Mouse (Mus musculus) lung, adult 2 months (tissue): ENCODE measurements at regions not wholly inside any gene's neighbourhood (a gene's known extent, or its start where the extent isn't known, plus 50 kb on each side); places are given as distances from the start of the nearest gene placed in this dataset.
"Not testable (repeated sequence)": the region's sequence is repeated elsewhere in the genome, so short reads cannot be mapped to it uniquely, and the experiment has no call there.

Experiments
- DNase-seq: peaks from one replicate; pipeline ENCODE4 v3.0.0; 2022
- H3K4me1 ChIP-seq: fragments of 200-500 bp; 2 replicates; pipeline ENCODE4 v1.6.1; 2011; ENCODE audit warnings: low read length; ENCODE audit not compliant: control insufficient read depth, insufficient read depth
- H3K4me3 ChIP-seq: fragments of 200-500 bp; replicated peaks from 2 replicates; pipeline ENCODE3; 2011; ENCODE audit warnings: low read depth, mild to moderate bottlenecking, control low read depth, low read length; ENCODE audit errors: extremely low read depth
- CTCF ChIP-seq: fragments of 200-500 bp; IDR thresholded peaks from 2 replicates; pipeline ENCODE4 v1.5.1; 2011; ENCODE audit warnings: mild to moderate bottlenecking, low read length, control low read depth; ENCODE audit not compliant: insufficient read depth
- POLR2A ChIP-seq: fragments of 200-500 bp; IDR thresholded peaks from 2 replicates; pipeline ENCODE4 v1.6.1; 2011; ENCODE audit warnings: low read depth, mild to moderate bottlenecking, control low read depth, low read length, borderline replicate concordance; ENCODE audit errors: extremely low read depth
- WGBS: fragments of 180-500 bp; shearing (Covaris S2); methylation state at CpG from one replicate; pipeline ENCODE4 v1.1.7; 2018; 5-methylcytosine and 5-hydroxymethylcytosine counted together

- Histone ChIP-seq H3K4me1 (no peaks in the 10 kb centered on the region), H3K4me3 (no peak overlapping the region)
- TF ChIP-seq CTCF = no peak
- no peak for TF ChIP-seq POLR2A
- WGBS = 13% methylated on average over 8 of the region's 8 CpGs
- no peak for DNase-seq
Measured at GRCm38 (mm10) chr5:129287481-129287880, 190.9 kb downstream of the Adgrd1 start.

- not testable (repeated sequence) for H3K4me3 ChIP-seq, H3K4me1 ChIP-seq, DNase-seq
- 46% methylated on average over 10 of the region's 10 CpGs for WGBS
Measured at GRCm38 (mm10) chr5:129292821-129293220, 196.3 kb downstream of the Adgrd1 start.

- DNase-seq = not testable (repeated sequence)
- WGBS = 43% methylated on average over 8 of the region's 8 CpGs
Measured at GRCm38 (mm10) chr5:129294861-129295542, 198.5 kb downstream of the Adgrd1 start.

GRCm38 (mm10) chr5:129297657-129298349, 201.3 kb downstream of the Adgrd1 start:
- 35% methylated on average over 11 of the region's 11 CpGs for WGBS
- TF ChIP-seq POLR2A (no peak), CTCF (no peak)

More at GRCm38 (mm10) chr5:129294861-129295542, 198.5 kb downstream of the Adgrd1 start:
- H3K4me1 ChIP-seq, H3K4me3 ChIP-seq: not testable (repeated sequence)

GRCm38 (mm10) chr5:129298646-129299455, 202.2 kb upstream of the Sfswap start:
- 36% methylated on average over 11 of the region's 11 CpGs for WGBS
- DNase-seq = no peak
- TF ChIP-seq POLR2A (no peak), CTCF (no peak)
- Histone ChIP-seq H3K4me1 (peaks cover 3% of the 10 kb centered on the region; the same call in 1 of the 2 replicates), H3K4me3 (no peak overlapping the region)

More at GRCm38 (mm10) chr5:129297657-129298349, 201.3 kb downstream of the Adgrd1 start:
- H3K4me3 ChIP-seq = no peak overlapping the region
- peaks cover 3% of the 10 kb centered on the region; the same call in 1 of the 2 replicates for H3K4me1 ChIP-seq
- no peak for DNase-seq

- 39% methylated on average over 2 of the region's 2 CpGs for WGBS
- no peak overlapping the region for H3K4me3 ChIP-seq
- peaks cover 3% of the 10 kb centered on the region; the same call in 1 of the 2 replicates for H3K4me1 ChIP-seq
- TF ChIP-seq CTCF (no peak), POLR2A (no peak)
- DNase-seq = no peak
Measured at GRCm38 (mm10) chr5:129299456-129299765, 201.6 kb upstream of the Sfswap start.

- H3K4me3 ChIP-seq = no peak overlapping the region
- H3K4me1 ChIP-seq = peaks cover 3% of the 10 kb centered on the region; the same call in 1 of the 2 replicates
- TF ChIP-seq POLR2A (no peak), CTCF (no peak)
- no peak for DNase-seq
- 91% methylated on average over 6 of the region's 6 CpGs for WGBS
Measured at GRCm38 (mm10) chr5:129300423-129300822, 200.6 kb upstream of the Sfswap start.

GRCm38 (mm10) chr5:129315626-129316025, 185.4 kb upstream of the Sfswap start:
- Histone ChIP-seq H3K4me3 (no peak overlapping the region), H3K4me1 (no peaks in the 10 kb centered on the region)
- WGBS = 45% methylated on average over 8 of the region's 9 CpGs
- no peak for TF ChIP-seq CTCF
- TF ChIP-seq POLR2A = no peak
- DNase-seq = no peak

GRCm38 (mm10) chr5:129331094-129331523, 169.9 kb upstream of the Sfswap start:
- DNase-seq = no peak
- WGBS = 18% methylated on average over 11 of the region's 11 CpGs
- Histone ChIP-seq H3K4me1 (no peaks in the 10 kb centered on the region), H3K4me3 (no peak overlapping the region)
- no peak for TF ChIP-seq POLR2A
- no peak for TF ChIP-seq CTCF
